In genomic region chr12:101811181-101811580, GRCm38 (mm10) we compare ENCODE assay signal across 10 mouse cellular contexts. TPM values are rescaled to one million over a fixed set of nuclear protein-coding genes. Genes with fewer than 3 reads are reported as not detected.
A peak's percentile ranks its signal among the peaks of the same experiment; 100 is the strongest.
DNase-seq lines count a peak whose midpoint lies in the region; ATAC-seq and TF ChIP-seq lines count a peak whose summit lies in the region.
"Had no signal": no experiment of that assay in that cellular context is flagged by ENCODE, and none has a peak within 500 bp of the region (broad histone marks: within the 10 kb centered on the region; RNA-seq: fewer than 3 reads in every experiment).

No protein-coding gene starts in this region.

- H3K9ac ChIP-seq in kidney, postnatal 0 days (ENCODE audit: low read depth, low read length) = no peak overlapping the region
- H3K9ac ChIP-seq: intestine, embryonic 15.5 days; limb, embryonic 15.5 days had no signal

- H3K4me1 ChIP-seq in kidney, postnatal 0 days (replicated peaks; ENCODE audit: insufficient read depth, low read length) = no peaks in the 10 kb centered on the region
- H3K4me1 ChIP-seq: intestine, embryonic 15.5 days had no signal

- DNase-seq in CD4-positive, CD25-positive, alpha-beta regulatory T cell, adult 2 months (ENCODE audit: low read depth, low spot score) = peak; percentile 50
- peak; percentile 32 for DNase-seq in kidney, postnatal 0 days (ENCODE audit: low spot score)
- no peak for DNase-seq in kidney, adult 11 months
- peak; percentile 66 for DNase-seq in R1 (ENCODE audit: low read depth, low spot score)
- peak; percentile 39 for DNase-seq in lung, postnatal 25 days (ENCODE audit: low spot score)
- no peak for DNase-seq in left cerebral cortex, adult 8-10 months (ENCODE audit: low spot score in 2 of 2)

- TF ChIP-seq CTCF in kidney, postnatal 0 days (IDR thresholded peaks at IDR 0.05; ENCODE audit: low read depth) = peak; percentile 66

- H3K9me3 ChIP-seq in kidney, postnatal 0 days (replicated peaks; ENCODE audit: low read length) = no peaks in the 10 kb centered on the region
- H3K9me3 ChIP-seq: intestine, embryonic 15.5 days; limb, embryonic 15.5 days had no signal

- 67% methylated on average over 6 of the region's 6 CpGs for WGBS in kidney, postnatal 0 days

- H3K27ac ChIP-seq in kidney, postnatal 0 days = no peak overlapping the region
- H3K27ac ChIP-seq: intestine, embryonic 15.5 days; limb, embryonic 15.5 days had no signal

- H3K27me3 ChIP-seq in kidney, postnatal 0 days (ENCODE audit: insufficient read depth, low read length) = no peaks in the 10 kb centered on the region
- H3K27me3 ChIP-seq: intestine, embryonic 15.5 days; limb, embryonic 15.5 days had no signal

- no peaks in the 10 kb centered on the region for H3K36me3 ChIP-seq in kidney, postnatal 0 days (ENCODE audit: insufficient read depth, low read length)
- H3K36me3 ChIP-seq: intestine, embryonic 15.5 days had no signal

- no peak for ATAC-seq in CD4-positive, CD25-positive, alpha-beta regulatory T cell, adult 4 months
- ATAC-seq in kidney, postnatal 0 days (replicated peaks; ENCODE audit: low FRiP score, low read depth) = no peak
- ATAC-seq in erythroid progenitor cell, adult 5-6 weeks (replicated peaks; ENCODE audit: low FRiP score, poor library complexity, severe bottlenecking) = no peak
- ATAC-seq: intestine, embryonic 15.5 days had no signal

- H3K4me2 ChIP-seq in kidney, postnatal 0 days (ENCODE audit: low read length) = no peak overlapping the region
- H3K4me2 ChIP-seq: intestine, embryonic 15.5 days; limb, embryonic 15.5 days had no signal

- H3K4me3 ChIP-seq in kidney, postnatal 0 days (replicated peaks; ENCODE audit: low read depth, low read length) = no peak overlapping the region
- H3K4me3 ChIP-seq: intestine, embryonic 15.5 days; limb, embryonic 15.5 days had no signal

RNA-seq across cellular contexts. Expression of gene Fbln5, which starts 7.7 kb away (rescaled TPM):
- not detected for polyA plus RNA-seq in CD4-positive, CD25-positive, alpha-beta regulatory T cell, adult 4 months (2017; shearing (Covaris generic))
- 162 and 187 TPM in 2 replicates for polyA plus RNA-seq in kidney, postnatal 0 days (2015; fragmentation: Nextera tagmentation; extraction: Ambion mirVana)
- not detected in 2 replicates for total RNA-seq in erythroid progenitor cell, adult 5-6 weeks (2015; ENCODE audit: low replicate concordance)
- 1.3 TPM in 1 of 2 replicates, not detected in the other for total RNA-seq in erythroid progenitor cell, adult 5-6 weeks (2017; ENCODE audit: low replicate concordance)
- total RNA-seq in left cerebral cortex, adult 8-10 months (2022) = 10 to 100 TPM in 1 of 4 experiments, 1 to 10 TPM in 3; 6.9 to 10.3 (median 7.9) TPM

Comparison
In these comparisons a context has a peak if more than half of its experiments do, and no peak if none do; other contexts are left out.
1. DNase-seq: peak in CD4-positive, CD25-positive, alpha-beta regulatory T cell, adult 2 months (single experiment), kidney, postnatal 0 days (single experiment), R1 (single experiment) and lung, postnatal 25 days (single experiment); none in kidney, adult 11 months (single experiment) and left cerebral cortex, adult 8-10 months (0 of 2).